Mouse (Mus musculus): ENCODE data around the gene Itga9.

DNA sequence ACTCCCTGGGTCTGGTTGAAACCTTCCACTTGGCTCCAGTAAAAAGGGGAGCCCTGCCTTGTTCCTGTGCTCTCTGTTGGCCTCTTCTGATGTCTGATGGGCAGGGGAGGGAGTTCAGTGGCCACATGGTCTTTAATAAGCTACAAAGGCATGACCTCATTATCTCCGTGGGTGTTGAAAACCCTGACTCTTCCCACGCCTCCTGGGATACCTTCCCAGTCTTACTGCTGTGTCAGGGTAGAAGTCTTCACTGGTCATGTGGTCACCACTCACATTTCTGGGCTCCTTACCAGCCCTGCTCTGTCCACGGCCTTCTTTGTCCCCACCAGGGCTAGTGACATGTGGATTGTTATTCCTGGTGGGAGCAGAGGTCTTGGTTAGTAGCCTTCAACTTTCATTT lies 331.0 kb downstream of the Itga9 start:
- TF ChIP-seq CTCF (IDR thresholded peaks at IDR 0.05; ENCODE audit: low read depth) (no peak), EP300 (IDR thresholded peaks at IDR 0.05; ENCODE audit: low read depth) (no peak)

Data from liver, embryonic 14.5 days (tissue).